Mouse (Mus musculus) forelimb bud, embryonic 11.5 days (tissue): ENCODE measurements at regions not wholly inside any gene's neighbourhood (a gene's known extent, or its start where the extent isn't known, plus 50 kb on each side); places are given as distances from the start of the nearest gene placed in this dataset.

Experiments used
- DNase-seq: peaks from one replicate; pipeline ENCODE4 v3.0.0-alpha.2; 2012; ENCODE audit warnings: low read depth, low spot score

DNA sequence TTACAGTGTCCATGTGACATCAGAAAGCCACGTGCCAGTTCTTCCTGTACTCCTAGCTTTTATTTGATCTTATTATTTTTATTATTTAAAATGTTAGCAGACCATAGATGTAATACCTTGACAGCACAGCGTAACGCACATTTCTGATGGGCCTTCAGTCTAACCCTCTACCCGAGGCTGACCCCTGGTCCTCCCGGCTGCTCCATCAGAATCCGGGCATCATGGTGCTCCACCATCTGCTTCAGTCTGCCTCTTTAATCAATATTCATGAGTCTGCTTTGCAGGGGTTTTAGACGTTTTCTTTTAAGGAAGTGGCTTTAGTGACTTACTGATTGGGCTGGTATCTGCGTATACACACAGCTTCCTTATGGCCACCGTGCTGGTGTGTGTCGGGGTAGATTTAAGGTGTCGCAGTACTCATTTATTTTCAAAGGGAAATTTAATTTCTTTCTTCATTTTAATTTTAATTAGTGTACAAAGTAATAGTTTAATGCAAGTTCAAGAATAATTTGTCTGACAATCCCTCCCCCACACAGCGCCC is 265.2 kb upstream of the Sox2 start:
- DNase-seq, result no peak

DNA sequence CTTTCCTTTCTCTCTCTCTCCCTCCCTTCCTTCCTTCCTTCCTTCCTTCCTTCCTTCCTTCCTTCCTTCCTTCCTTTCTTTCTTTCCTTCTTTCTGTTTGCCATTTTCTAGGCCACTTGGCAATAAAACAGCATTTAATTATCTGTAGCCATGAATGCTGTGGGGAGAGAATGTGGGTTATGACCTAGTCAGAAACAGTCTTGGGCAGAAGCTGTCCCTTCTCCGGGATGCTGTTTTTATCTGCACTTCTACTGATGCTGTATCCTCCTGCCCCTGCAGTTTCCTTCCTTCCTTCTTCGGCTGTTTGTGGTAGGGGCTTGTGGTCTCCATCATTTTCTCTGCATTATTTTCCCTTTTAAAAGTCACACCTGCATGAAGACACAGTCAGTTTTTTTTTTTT is 272.3 kb upstream of the Sox2 start:
- no peak for DNase-seq

DNA sequence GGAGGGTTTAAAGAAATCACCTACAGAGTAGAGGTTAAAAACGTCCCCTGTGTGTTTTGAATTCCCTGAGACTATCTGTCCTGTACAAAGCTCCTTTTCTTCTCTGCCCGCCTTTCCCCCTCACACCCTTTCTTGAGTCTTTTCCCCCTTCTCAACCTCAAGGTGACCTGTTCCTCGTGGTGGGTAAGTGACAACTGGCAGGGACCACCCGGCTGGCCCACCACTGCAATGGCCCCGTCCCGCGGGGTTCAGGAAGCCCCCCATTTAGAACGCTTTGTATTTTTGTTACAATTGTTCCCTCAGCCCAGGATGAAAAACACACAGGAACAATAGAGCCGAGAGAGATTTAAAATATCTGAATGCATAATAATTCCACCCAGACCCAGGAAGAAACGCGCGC is 272.9 kb upstream of the Sox2 start:
- no peak for DNase-seq

DNA sequence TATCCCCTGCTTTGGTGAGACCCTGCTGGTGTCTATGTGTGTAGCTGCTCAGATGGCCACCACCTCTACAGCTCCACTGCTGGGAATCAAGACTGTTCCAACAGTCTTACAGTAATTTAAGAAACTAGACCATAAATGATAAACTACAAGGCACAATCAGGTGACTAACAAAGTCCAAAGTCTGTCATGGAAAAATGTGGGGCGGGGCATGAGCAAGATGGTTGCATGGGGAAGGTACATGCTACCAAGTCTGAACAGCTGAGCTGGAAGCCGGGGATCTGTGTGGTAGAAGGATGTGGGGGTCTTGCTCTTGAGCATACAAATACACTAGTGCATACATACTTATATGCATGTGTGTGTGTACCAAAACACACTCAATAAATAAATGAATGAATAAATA is 278.8 kb upstream of the Sox2 start:
- no peak for DNase-seq

DNA sequence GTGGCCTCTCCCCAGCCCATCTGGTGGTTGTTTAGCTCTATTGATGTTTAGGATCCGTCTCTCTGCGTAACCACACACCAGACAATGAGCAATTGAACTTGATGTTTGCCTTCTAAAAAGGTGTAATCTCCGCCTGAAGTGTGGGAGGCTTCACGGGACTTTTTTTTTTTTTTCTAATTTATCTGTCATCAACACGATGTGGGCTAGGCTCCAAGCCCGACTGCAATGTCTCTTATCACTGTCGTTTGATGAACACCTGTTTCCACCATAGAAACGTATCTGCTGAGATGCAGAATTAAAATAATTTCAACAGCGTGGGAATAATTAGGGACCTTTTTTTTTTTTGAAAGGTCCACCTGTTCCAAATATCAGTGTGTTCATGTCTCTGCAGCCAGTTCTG is 257.0 kb upstream of the Dnajc19 start:
- no peak for DNase-seq

DNA sequence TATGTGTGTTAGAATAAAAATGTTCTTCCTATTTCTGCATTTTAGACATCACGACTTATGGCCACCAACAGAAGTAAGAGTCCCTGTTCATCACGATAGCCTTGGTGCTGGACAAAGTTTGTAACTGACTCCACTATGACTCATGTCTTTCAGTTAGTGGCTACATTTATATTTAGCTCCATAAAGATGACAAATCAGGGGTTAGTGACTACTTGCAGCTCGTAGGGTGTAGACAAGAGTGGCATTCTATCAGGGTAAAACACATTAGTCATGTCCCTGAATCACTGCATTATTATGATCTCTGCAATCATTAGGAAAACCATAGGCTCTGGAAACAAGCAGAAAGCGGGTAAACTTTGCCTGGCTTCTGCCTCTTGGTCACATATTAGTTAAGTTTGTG is 252.4 kb upstream of the Dnajc19 start:
- DNase-seq, result no peak

DNA sequence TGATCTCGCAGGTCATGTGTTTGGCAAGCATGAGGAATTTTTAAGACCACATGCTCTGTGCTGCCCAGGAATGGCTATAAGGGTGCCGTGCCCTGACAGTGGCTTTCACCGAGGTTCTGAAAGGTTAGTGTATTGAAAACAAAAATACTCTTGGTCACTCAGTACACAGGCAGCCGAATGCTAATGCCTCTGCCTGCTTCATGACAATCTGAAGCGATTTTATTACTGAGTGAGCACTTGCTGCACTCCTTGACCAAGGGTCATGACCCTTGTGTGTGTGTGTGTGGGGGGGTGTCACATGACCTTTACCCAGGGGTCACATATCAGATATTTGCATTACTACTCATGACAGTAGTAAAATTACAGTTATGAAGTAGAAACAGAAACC is 250.8 kb upstream of the Dnajc19 start:
- DNase-seq, result no peak

DNA sequence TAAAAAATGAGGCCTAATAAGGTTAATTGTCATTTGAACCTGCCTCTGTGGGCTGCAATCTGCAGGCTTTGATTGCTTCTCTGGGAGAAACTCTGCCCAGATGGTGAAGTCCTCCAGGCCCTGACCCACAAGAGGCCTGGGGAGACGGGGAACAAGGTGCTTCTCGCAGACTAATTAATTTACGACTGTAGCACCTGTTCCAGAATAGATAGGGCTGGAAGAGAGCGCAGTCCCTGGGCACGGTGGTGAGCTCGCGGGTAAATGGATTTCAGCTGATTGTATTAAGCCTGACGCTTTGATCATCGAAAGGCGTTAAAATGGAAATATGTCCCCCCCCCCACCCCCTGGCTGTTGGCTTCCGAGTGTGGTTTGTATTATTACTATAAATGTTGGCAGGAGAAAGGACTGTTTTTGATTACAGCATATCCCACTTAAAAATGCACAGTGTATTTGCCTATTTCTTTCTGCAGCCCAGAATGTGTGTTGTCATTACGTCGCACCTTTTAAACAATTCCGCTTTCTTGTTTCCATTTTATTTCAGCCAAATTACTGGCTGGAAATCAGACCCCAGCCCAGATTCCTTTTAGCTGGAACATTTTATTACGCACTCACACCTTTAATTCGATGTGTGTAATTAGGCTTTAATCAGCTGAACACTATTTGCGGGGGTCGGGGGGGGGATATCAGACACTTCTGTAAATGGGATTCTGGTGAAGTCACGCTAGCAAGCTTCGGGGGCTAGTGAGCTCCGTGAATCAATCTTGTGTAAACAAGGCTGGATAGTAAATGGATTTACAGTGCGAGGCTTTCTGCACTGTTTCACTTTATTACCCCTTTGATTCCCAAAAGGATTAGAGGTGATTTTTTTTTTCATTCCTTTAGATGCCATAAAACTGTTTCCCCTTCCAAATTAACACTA is 250.1 kb upstream of the Dnajc19 start:
- peak; percentile 26 for DNase-seq

DNA sequence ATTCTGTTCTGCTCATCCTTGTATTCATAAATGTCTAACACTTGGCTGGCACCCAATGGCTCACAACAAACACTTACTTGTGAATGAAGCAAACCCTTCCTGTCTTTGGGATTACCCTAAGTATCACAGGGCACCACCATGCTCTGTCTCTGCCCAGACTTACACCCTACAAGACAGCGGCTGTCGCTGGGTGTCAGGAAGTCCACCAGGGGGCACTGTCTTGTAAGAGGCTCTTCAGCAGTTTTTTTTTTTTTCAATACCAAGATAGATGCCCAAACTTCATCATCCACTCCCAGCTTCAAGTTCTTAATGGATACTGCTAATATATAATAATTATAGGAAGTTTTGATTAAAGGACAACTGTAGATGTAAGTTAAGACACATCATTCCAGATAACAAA is 247.7 kb upstream of the Dnajc19 start:
- peak; percentile 37 for DNase-seq

DNA sequence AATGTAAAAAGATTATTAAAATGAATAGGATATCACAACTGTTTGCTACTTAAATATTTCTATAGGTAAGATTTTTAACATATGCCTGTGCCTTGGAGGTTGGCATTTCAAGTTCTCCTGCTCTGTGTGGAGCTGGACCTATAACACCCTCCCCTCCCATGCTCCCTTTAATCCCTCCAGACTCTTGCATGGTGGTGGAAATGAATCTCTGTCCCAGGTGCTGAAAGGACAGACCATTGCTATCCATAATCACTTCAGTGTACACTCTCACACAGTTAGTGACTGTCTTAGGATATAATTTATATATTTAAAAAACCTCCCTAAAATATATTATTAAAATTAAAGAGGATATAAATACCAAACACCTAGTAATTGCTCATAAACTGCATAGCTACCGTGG is 244.5 kb upstream of the Dnajc19 start:
- no peak for DNase-seq

DNA sequence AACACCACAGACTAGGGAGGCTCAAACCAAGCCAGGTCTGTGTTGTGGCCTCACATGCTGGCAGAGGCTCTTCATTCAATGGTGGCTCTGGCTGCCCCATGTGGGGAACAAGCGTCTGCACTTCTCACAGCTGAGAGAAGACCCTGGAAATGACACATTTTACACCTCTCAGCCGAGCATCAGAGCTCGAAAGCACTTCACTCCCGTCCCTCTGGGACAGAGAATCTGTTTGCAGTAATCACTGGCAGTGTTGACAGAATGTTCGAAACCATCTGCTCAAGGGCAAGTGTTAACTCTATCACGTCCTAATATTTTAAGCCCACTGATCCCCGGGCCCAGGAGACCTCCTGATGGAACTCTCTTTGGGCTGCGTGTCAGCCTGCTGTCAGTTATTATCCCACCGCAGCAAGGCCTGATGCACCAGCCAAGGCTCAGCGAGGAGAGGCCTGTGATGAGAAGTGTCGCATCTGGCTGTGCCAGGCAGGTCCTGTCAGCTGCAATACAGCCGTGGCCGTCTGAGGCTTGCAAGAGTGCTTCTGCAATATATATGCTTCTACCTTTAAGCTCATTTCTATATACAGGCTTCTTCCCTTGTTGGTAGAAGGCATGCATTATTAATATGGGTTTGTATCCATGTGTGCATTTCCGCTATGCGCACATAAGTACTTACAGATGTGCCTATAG is 241.5 kb upstream of the Dnajc19 start:
- DNase-seq, result peak; percentile 46

DNA sequence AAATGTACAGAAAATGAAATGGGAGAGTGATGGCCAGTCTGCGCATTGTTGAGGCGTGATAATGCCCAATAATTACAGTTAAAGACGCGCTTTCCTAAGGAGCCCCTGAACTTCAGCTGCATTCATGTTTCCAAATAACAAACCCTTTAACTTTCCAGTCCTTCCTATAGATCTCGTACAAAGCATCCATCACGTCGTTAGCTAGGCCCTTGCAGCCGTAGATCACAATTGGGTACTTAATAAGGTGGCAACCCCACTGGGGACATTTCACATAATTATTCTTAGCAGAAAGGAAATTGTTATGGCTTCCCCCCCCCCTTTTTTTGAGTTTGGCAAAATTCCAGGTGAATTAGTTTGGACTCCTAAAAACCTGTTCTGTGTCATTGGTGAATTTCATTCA is 233.7 kb upstream of the Dnajc19 start:
- DNase-seq, result no peak

DNA sequence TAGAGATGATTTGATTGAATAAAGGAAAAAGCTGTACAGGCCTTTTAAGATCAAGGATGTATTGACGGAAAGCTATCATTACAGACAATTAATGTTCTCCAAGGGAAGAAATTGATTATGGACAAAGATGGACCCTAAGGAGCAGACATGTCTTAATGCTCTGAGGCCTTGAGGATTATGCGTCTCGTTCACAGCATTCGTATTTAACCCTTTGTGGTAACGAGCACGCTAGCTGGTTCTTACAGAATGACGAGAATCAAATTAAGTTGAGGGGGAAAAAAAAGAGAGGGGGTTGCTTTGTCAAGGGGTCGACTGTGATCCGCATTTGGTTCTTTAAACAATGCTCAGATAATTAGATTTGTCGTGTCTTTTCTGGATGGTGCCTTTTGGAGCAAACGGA is 233.3 kb upstream of the Dnajc19 start:
- DNase-seq, result no peak

DNA sequence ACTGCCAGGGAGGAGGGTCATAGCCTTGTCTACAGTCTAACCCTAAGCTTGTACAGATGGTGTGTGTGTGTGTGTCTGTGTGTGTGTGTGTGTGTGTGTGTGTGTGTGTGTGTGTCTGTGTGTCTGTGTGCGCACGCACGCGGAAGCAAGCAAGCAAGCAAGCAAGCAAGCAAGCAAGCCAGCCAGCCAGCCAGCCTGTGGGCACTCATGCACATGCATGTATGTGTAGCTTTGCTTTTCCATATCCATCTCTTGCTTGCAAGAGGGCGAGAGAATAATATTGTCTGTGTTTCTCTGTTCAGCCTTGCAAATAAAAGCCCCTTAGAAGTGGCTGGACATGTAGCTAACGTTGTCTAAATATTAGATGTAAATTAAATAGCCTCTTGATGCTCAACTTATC is 230.8 kb upstream of the Dnajc19 start:
- no peak for DNase-seq

DNA sequence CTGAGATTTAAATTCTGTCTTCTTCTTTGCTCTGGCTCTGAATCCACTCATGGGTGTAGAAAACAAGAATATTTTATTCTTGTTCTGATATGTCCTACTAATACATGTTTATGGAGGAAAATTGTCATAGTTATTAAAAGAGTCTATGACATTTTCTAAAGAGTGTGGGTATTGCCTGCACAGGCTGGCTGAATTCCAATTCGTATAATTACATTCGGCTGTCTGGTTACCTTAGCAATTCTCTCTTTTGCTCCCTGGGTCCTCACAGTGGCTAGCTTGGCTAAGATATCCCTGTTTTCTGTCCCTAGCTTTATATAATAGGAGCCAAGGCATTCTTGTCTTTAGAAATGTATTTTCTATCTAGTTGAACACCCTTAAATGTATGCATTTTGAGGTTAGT is 218.5 kb upstream of the Dnajc19 start:
- DNase-seq, result no peak

DNA sequence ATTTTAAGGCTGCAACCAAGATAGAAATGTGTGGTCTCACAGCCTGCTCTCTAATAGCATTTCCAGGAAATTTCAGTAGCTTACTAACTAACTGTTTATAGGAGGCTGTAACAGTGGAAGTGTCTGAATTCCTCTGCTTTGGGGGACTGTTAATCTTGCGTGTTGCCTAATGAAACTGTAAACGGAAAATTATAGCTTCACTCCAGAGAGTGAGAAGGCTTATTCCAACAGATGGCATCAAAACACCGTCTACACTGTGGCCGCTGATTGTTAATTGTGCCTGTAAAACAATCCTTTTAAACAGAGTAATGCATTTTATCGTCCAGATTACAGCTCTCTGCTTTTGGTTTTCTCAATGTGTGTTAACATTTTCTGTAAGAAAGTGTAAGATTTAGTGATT is 206.7 kb upstream of the Dnajc19 start:
- DNase-seq, result peak; percentile 51

DNA sequence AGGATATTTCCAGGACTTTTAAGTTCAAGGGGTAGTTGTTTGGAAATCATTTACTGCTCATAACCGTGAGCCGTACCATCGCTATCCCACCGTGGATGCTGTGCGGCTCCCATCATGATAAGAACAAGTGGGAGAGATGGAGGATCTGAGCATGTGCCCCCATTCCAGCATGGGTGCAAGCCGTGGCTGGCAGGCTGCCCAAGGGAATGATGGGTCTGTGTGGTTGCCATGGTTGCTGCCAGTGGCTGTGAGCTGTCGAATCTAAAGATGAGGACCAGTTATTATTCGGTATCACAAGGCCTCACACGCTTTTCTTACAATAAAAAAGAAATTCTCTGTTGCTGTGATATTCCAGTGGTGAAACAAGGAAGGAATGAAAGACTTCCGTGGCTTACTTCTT is 189.0 kb upstream of the Dnajc19 start:
- no peak for DNase-seq

DNA sequence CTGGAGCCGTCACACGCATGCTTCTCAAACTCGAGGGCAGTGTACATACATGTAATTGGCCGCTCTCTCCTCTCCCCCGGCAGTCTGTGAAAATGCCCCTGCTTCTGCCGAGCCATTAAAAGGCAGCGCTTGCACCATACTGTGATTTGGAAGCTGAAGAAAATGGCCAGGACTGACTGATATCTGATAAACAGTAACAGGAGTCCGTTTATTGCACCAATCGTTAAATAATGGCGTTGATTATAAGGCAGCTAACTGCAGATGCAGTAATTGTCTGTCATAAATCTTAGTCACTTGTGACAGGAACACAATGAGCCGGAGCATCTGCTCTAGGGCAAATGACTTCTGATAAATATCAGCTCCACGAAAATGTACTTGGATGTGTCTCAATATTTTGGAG is 185.3 kb upstream of the Dnajc19 start:
- peak; percentile 8 for DNase-seq

DNA sequence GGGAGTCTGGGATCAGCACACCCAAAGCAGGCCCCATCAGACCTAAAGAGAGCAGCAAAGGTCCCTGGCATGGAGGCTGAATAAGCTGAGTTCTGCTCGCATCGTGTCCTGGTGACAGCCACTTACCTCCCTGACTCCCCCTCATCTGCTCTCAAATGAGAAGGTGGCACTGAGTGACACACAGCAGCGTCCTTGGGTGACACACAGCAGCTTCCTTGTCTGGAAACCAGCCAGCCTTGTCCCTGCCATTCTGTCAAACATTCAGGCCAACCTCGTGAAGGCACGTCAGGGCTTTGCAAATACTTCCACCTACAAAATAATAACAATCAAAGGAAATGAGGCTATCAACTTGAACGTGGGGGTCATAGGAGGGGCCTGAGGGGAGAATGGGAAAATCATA is 183.7 kb upstream of the Dnajc19 start:
- DNase-seq, result no peak

DNA sequence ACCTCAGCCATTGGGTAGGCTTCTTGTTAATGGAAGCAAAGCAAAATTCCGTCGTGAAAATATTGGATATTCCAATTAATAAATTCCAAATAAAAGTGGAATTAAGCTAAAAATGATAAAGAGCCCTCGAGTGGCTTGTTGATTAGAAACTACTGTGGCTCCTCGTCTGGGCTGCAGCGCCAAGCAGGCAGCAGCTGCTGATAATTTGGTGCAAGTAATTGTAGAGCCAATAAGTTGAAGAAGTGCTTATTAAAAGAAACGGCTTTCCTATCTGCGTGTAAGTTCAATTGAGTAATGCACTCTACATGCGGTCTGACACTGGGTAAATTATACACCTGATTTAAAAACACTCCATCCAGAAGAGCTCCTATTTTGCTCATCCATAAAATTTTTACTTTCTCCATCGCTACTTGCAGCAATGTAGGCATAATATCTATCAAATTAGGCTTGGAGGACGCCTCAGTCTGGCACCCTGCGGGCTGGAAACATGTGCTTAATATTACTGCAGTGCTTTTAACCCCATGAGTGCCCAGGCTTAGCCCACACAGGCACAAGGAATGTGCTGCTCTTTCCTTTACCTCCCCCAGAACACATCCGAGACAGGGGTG is 171.7 kb upstream of the Dnajc19 start:
- peak; percentile 42 for DNase-seq

DNA sequence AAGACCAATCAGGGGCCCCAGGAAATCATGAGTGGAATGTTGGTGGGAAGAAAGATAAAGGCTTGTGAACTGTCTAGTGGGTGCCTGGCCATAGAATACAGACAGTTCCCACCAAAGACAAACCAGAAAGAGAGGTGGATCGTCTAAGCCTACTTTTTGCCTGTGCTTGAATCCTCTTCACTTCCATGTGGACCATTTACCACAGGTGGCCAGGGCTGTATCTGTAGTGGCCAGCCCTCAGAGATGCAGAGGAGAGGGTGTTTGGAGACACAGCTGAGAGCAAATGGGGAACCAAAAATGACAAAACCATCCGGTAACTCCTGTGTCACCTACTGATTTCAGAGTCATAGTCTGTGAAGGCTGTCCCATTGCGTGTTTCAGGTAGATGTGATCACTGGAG is 161.0 kb upstream of the Dnajc19 start:
- no peak for DNase-seq

DNA sequence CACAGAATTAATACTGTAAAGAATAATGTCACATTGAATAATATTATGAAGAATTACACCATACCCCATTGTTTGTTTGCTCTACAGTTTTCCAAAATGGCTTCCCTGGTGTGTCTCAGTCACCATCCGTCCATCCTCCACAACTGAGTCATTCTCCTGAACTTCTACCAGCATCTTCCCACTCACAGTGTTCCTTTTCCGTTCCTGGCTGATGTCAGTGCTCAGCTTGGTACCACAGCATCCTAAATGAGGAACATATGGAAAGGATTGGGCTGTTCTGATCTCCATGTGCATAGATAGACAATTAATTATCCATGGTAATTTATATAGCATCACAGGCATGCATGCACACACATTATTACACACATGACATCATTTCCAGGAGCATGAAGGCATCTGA is 158.9 kb upstream of the Dnajc19 start:
- no peak for DNase-seq

DNA sequence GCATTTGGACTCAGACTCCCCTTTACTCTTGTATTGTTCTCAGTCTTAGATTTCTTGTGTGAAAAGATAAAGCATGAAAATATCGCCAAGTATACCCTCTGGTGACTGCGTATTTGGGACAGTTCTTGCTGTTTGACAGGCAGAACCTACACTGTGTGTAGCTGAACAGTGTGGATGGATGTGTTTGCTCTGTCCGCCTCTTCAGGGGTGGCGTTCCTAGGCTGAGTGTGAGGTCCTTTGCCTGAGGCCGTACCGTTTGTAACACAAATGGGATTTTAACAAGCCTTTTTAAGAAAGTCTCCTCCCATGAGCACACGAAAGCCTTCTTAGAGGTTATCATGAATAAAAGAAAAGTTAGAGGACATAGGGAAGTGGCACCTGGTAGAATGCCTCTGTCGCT is 153.3 kb upstream of the Dnajc19 start:
- peak; percentile 7 for DNase-seq
